Mouse (Mus musculus): ENCODE measurements around the gene Itga6.

DNA sequence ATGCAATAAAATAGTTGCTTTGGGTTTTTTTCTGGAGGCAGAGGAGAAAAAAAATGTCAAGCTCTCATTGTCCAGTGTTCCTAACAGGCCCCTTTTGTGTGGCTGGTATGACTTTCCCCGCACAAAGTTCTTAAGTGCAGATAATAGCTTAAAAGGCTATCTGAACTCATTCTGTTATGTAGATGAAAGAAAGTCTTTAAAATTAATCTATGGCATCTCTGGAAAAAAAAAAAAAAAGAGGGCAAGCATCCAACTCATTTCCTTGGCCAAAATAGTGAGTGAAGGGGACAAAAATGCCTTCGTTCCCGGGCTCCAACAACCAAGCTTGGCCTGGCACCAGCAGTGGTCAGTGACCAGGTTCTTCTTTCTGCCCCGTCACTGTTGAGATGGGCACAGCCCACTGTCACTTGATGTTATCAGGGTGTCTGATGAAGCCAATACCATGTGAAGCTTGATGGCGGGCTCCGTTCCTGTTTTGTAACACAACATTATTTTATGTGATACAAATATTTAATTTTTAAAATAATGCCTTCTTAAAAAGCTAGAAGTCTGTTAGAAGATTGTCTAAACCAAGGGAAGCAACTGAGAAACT lies 21.7 kb downstream of the Itga6 start:
- TF ChIP-seq TAL1 (IDR thresholded peaks at IDR 0.05; ENCODE audit: low read length) (no peak), GATA1 (IDR thresholded peaks at IDR 0.05; ENCODE audit: low read length) (no peak)
